ENCODE assay signal across 20 mouse cellular contexts in the genomic region with DNA sequence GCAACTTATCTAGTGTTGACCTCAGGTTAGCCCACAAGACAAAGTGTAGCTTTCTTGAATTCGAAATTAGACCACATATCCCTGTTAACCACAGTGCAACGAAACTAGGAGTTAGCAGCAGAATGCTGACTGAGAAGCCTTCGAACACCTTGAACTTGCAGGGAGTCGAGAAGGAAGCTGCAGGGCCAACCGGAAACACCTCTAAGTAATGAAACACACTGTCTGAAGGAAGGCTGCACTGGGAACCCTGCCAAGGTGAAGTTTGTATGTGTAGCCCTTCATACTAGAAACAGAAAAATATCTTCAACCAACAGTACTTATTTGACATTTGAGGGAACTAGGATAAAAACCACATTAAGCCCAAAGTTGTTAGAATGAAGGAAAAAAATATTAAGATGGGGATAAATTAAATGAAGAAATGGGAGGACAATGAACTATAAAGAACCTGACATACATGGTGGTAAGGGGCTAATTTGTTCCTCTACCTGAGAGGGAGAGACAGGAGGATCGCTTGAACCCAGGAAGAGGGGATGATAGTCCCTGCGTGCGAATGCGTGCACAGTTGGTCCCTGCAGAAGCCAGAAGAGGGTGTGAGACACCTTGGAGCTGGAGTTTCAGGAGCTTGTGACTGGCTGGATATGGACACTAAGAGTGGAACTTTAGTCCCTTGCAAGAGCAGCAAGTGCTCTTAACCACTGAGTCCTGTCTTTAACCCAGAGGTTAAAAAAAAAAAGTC.
DNase-seq lines count a peak whose midpoint lies in the region; ATAC-seq lines count a peak whose summit lies in the region.
"Had no signal": no experiment of that assay in that cellular context is flagged by ENCODE, and none has a peak within 500 bp of the region (broad histone marks: within the 10 kb centered on the region; RNA-seq: fewer than 3 reads in every experiment).

No protein-coding gene starts in this region.

- H3K4me2 ChIP-seq in midbrain, embryonic 16.5 days (ENCODE audit: low read length) = no peak overlapping the region
- 0 out of 2 replicates have a peak overlapping the region, but pooled peaks have one; percentile 27 for H3K4me2 ChIP-seq in midbrain, embryonic 12.5 days (replicated peaks)

- DNase-seq in cerebellum, adult 11 months = peak; percentile 21
- DNase-seq in cerebellum, postnatal 4 days (ENCODE audit: low spot score in 2 of 2) = no peak
- no peak for DNase-seq in midbrain, embryonic 10.5 days (ENCODE audit: low spot score)
- peak; percentile 36 for DNase-seq in cerebellum, adult 9-11 months
- DNase-seq in adrenal gland, postnatal 36 days = no peak
- DNase-seq in right cerebral cortex, postnatal 36 days (ENCODE audit: low spot score in 2 of 2) = no peak
- DNase-seq: embryo, embryonic 11 days; heart, adult 18-20 months; kidney, adult 2 months; kidney, postnatal 25 days; layer of hippocampus, postnatal 36 days; lung, postnatal 10 days; right cerebral cortex, postnatal 14 days had no signal

- H3K9me3 ChIP-seq in midbrain, embryonic 10.5 days (replicated peaks) = no peaks in the 10 kb centered on the region; the same call in 1 of the 2 replicates
- no peaks in the 10 kb centered on the region for H3K9me3 ChIP-seq in midbrain, embryonic 16.5 days (replicated peaks; ENCODE audit: control insufficient read depth, low read length, poor library complexity, severe bottlenecking)
- no peaks in the 10 kb centered on the region for H3K9me3 ChIP-seq in midbrain, embryonic 12.5 days
- H3K9me3 ChIP-seq: limb, embryonic 10.5 days had no signal

- H3K36me3 ChIP-seq in midbrain, embryonic 10.5 days = no peaks in the 10 kb centered on the region
- H3K36me3 ChIP-seq in midbrain, embryonic 16.5 days (ENCODE audit: control insufficient read depth, insufficient read depth, low read length) = no peaks in the 10 kb centered on the region
- H3K36me3 ChIP-seq in midbrain, embryonic 12.5 days = no peaks in the 10 kb centered on the region
- H3K36me3 ChIP-seq: limb, embryonic 10.5 days had no signal

- H3K27me3 ChIP-seq in midbrain, embryonic 10.5 days (ENCODE audit: low read depth, poor library complexity, severe bottlenecking) = no peaks in the 10 kb centered on the region; the same call in 1 of the 2 replicates
- no peaks in the 10 kb centered on the region for H3K27me3 ChIP-seq in midbrain, embryonic 16.5 days (ENCODE audit: control insufficient read depth, insufficient read depth, low read depth, low read length)
- H3K27me3 ChIP-seq in midbrain, embryonic 12.5 days = 0 out of 2 replicates have a peak, but pooled peaks cover 4% of the 10 kb centered on the region
- H3K27me3 ChIP-seq: CH12.LX had no signal

- ATAC-seq in midbrain, embryonic 16.5 days = no peak
- ATAC-seq in midbrain, embryonic 12.5 days (ENCODE audit: low FRiP score, low read depth) = no peak
- ATAC-seq: forebrain, embryonic 14.5 days; hindbrain, embryonic 16.5 days had no signal

- WGBS in midbrain, embryonic 10.5 days = 86% methylated on average over 9 of the region's 9 CpGs
- 81% methylated on average over 9 of the region's 9 CpGs for WGBS in midbrain, embryonic 16.5 days
- 78% methylated on average over 9 of the region's 9 CpGs for WGBS in midbrain, embryonic 12.5 days

- no peak overlapping the region for H3K4me3 ChIP-seq in midbrain, embryonic 10.5 days
- no peak overlapping the region for H3K4me3 ChIP-seq in midbrain, embryonic 16.5 days (ENCODE audit: low read depth, low read length)
- no peak overlapping the region for H3K4me3 ChIP-seq in midbrain, embryonic 12.5 days
- H3K4me3 ChIP-seq: limb, embryonic 10.5 days had no signal

- 0 out of 2 replicates have a peak overlapping the region, but pooled peaks have one; percentile 46 for H3K27ac ChIP-seq in midbrain, embryonic 10.5 days (replicated peaks)
- no peak overlapping the region for H3K27ac ChIP-seq in midbrain, embryonic 16.5 days (ENCODE audit: low read length)
- H3K27ac ChIP-seq in midbrain, embryonic 12.5 days (replicated peaks) = peak overlapping the region; percentile 39; the same call in 1 of the 2 replicates
- H3K27ac ChIP-seq: limb, embryonic 10.5 days; liver, embryonic 14.5 days had no signal

- peaks cover 14% of the 10 kb centered on the region for H3K4me1 ChIP-seq in midbrain, embryonic 10.5 days
- H3K4me1 ChIP-seq in midbrain, embryonic 16.5 days (ENCODE audit: control insufficient read depth, insufficient read depth, low read length) = peaks cover 7% of the 10 kb centered on the region
- H3K4me1 ChIP-seq in midbrain, embryonic 12.5 days = peaks cover 10% of the 10 kb centered on the region
- H3K4me1 ChIP-seq: limb, embryonic 10.5 days had no signal

- no peak overlapping the region for H3K9ac ChIP-seq in midbrain, embryonic 16.5 days (ENCODE audit: low read depth, low read length)
- H3K9ac ChIP-seq in midbrain, embryonic 12.5 days (replicated peaks) = no peak overlapping the region
- H3K9ac ChIP-seq: liver, embryonic 14.5 days had no signal

Comparison
In these comparisons a context has a peak if more than half of its experiments do, and no peak if none do; other contexts are left out.
1. DNase-seq: peak in cerebellum, adult 11 months (single experiment) and cerebellum, adult 9-11 months (single experiment); none in cerebellum, postnatal 4 days (0 of 2), midbrain, embryonic 10.5 days (single experiment), adrenal gland, postnatal 36 days (0 of 2) and right cerebral cortex, postnatal 36 days (0 of 2).